Mouse (Mus musculus) hindbrain, embryonic 10.5 days (tissue): ENCODE measurements around the gene Abhd12. TPM values are rescaled to one million over a fixed set of nuclear protein-coding genes. Genes with fewer than 3 reads are reported as not detected.
"Not testable (repeated sequence)": the region's sequence is repeated elsewhere in the genome, so short reads cannot be mapped to it uniquely, and the experiment has no call there.

Experiments
- DNase-seq: peaks from one replicate; pipeline ENCODE4 v3.0.0-alpha.2; 2017; ENCODE audit warnings: low spot score
- H3K27ac ChIP-seq: fragments of 300-500 bp; sonication (generic); 2 replicates; pipeline ENCODE4 v1.5.1; 2016; ENCODE audit warnings: mild to moderate bottlenecking, moderate library complexity
- H3K27me3 ChIP-seq: fragments of 300-500 bp; sonication (generic); 2 replicates; pipeline ENCODE4 v1.6.1; 2016; ENCODE audit warnings: mild to moderate bottlenecking; ENCODE audit not compliant: poor library complexity, insufficient read depth, severe bottlenecking
- H3K36me3 ChIP-seq: fragments of 300-500 bp; sonication (generic); 2 replicates; pipeline ENCODE4 v1.6.1; 2016; ENCODE audit warnings: mild to moderate bottlenecking, moderate library complexity
- H3K4me1 ChIP-seq: fragments of 300-500 bp; sonication (generic); replicated peaks from 2 replicates; pipeline ENCODE4 v1.6.1; 2016; ENCODE audit warnings: mild to moderate bottlenecking
- H3K4me3 ChIP-seq: fragments of 300-500 bp; sonication (generic); 2 replicates; pipeline ENCODE4 v1.5.1; 2016; ENCODE audit warnings: mild to moderate bottlenecking, moderate library complexity
- H3K9me3 ChIP-seq: fragments of 300-500 bp; sonication (generic); 2 replicates; pipeline ENCODE4 v1.6.1; 2016; ENCODE audit warnings: mild to moderate bottlenecking, moderate library complexity
- WGBS: fragments of 180-500 bp; shearing (Covaris S2); methylation state at CpG from one replicate; pipeline ENCODE4 v1.1.7; 2016; 5-methylcytosine and 5-hydroxymethylcytosine counted together
- polyA plus RNA-seq: library from polyadenylated mRNA; unstranded; fragments of >200 nt; fragmentation: Nextera tagmentation; extraction: Ambion mirVana; gene quantifications from 2 replicates; pipeline ENCODE4 v1.2.1, GENCODE M21; 2016

The Abhd12 gene
- polyA plus RNA-seq, 1 experiment from 2014 or later: 55.4 TPM

DNA sequence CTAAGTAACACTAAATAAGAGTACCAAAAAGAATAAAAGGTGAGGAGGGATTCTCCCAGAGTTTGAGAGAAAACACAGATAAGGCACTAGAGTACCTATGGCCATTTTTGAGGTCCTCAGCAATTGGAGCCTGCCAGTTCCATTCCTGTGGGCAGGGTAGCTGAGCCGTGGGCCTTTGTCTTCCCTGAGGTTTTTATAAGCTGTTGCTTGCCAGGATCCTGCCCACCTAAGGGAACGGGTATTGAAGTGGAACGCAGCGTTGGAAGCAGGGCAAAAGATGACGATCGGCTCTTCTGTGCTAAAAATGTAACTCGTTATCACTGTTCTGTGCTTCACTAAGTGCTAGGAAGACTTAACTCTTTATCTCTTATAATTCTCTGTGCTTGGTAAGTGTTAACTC is 19.0 kb upstream of the Abhd12 start:
- Histone ChIP-seq H3K27me3 (no peaks in the 10 kb centered on the region), H3K36me3 (peaks cover 69% of the 10 kb centered on the region), H3K4me1 (no peaks in the 10 kb centered on the region), H3K9me3 (no peaks in the 10 kb centered on the region), H3K27ac (no peak overlapping the region), H3K4me3 (no peak overlapping the region)
- DNase-seq: no peak
- WGBS: 88% methylated on average over 7 of the region's 7 CpGs

DNA sequence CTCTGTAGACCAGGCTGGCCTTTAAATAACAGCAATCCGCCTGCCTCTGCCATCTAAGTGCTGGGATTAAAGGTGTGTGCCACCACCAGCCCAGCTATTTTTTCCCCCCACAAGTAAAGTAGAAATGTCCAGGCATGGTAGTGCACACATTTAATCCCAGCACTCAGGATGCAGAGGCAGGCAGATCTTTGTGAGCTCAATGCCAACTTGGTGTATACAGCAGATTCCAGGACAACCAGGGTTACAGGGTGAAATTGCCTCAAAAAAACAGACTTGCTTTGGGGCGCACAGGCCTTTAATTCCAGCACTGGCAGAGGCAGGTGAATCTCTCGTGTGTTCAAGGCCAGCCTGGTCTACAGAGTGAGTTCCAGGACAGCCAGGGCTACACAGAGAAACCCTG is 18.5 kb upstream of the Abhd12 start:
- Histone ChIP-seq H3K36me3 (peaks cover 69% of the 10 kb centered on the region), H3K4me1 (no peaks in the 10 kb centered on the region), H3K4me3 (no peak overlapping the region), H3K27ac (no peak overlapping the region), H3K27me3 (no peaks in the 10 kb centered on the region), H3K9me3 (no peaks in the 10 kb centered on the region)
- 87% methylated on average over 3 of the region's 3 CpGs for whole genome bisulfite sequencing
- DNase-seq: no peak

GRCm38 (mm10) chr2:150922165-150922564 is 17.6 kb upstream of the Abhd12 start:
- peaks cover 69% of the 10 kb centered on the region for H3K36me3 ChIP-seq
- no peak overlapping the region for H3K4me3 ChIP-seq
- no peaks in the 10 kb centered on the region for H3K9me3 ChIP-seq
- H3K27me3 ChIP-seq: no peaks in the 10 kb centered on the region
- WGBS: 96% methylated on average over 4 of the region's 4 CpGs
- no peaks in the 10 kb centered on the region for H3K4me1 ChIP-seq
- H3K27ac ChIP-seq: no peak overlapping the region
- DNase-seq: no peak

DNA sequence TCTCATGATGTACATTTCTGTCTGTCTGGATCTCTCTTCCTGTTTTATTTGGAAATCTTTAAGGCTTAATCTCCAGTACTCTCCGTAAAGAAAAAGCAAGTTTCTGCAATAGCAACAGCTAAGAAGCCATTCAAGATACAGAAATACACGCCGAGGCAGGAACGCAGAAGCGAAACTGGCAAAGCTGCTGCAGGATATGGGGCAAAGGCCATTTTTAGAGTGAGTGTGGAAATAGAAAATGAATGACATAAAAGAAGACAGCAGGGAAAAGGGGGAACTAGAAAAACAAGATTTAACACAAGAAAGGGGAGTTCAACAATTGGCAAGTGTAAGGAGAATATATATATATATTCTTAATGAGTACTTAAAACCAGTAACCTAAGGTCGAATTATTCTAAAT is 17.2 kb upstream of the Abhd12 start:
- no peak for DNase-seq
- Histone ChIP-seq H3K9me3 (no peaks in the 10 kb centered on the region), H3K27ac (no peak overlapping the region), H3K4me1 (no peaks in the 10 kb centered on the region), H3K36me3 (peaks cover 69% of the 10 kb centered on the region), H3K27me3 (no peaks in the 10 kb centered on the region), H3K4me3 (no peak overlapping the region)
- 93% methylated on average over 6 of the region's 6 CpGs for WGBS

GRCm38 (mm10) chr2:150920543-150920942 is 16.0 kb upstream of the Abhd12 start:
- DNase-seq: no peak
- no peak overlapping the region for H3K4me3 ChIP-seq
- H3K9me3 ChIP-seq: no peaks in the 10 kb centered on the region
- peaks cover 68% of the 10 kb centered on the region for H3K36me3 ChIP-seq
- H3K27ac ChIP-seq: no peak overlapping the region
- WGBS: 97% methylated on average over 3 of the region's 3 CpGs
- no peaks in the 10 kb centered on the region for H3K4me1 ChIP-seq
- no peaks in the 10 kb centered on the region for H3K27me3 ChIP-seq

DNA sequence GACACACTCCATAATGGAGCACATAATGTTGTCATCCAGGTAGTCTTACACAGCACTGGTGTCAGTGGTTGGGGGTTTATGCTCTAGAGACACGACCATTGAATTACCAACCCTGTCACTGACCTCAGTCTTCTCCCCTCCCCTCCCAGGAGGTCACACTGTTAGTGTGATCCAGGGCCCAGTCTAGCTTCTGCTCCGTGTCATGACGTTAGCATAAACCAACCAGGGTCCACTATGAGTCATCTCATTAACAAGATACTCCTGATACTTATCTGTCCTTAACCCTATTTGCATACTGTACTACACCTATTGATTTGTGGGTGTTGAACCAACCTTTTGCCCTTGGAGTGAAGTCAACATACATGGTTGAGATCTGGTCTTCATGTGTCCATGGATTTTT is 14.2 kb upstream of the Abhd12 start:
- 92% methylated on average over 3 of the region's 3 CpGs for WGBS

DNA sequence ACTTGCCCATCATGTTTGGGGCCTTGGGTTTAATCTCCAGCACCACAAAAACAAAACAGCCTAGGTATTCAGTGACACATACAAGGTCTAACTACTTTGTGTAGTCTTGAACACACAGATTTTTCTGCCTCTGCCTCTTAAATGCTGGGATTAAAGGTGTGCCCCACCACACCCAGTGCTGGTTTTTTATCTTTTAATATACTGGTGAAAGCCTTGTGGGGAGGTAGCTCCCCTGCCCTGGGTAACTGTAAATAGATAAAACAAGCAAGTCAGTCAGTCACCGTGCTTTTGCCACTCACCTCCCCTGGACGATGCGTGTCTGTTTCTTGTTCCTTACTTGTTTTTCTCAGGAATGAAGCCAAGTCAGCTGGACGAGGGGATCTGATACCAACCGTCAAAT is 11.2 kb upstream of the Abhd12 start:
- peaks cover 65% of the 10 kb centered on the region for H3K36me3 ChIP-seq
- no peak overlapping the region for H3K4me3 ChIP-seq
- no peaks in the 10 kb centered on the region for H3K27me3 ChIP-seq
- no peaks in the 10 kb centered on the region for H3K9me3 ChIP-seq
- H3K4me1 ChIP-seq: no peaks in the 10 kb centered on the region
- no peak for DNase-seq
- 90% methylated on average over 5 of the region's 5 CpGs for WGBS
- no peak overlapping the region for H3K27ac ChIP-seq

More for the DNA sequence above, 14.2 kb upstream of the Abhd12 start:
- Histone ChIP-seq H3K9me3 (no peaks in the 10 kb centered on the region), H3K4me3 (no peak overlapping the region), H3K4me1 (no peaks in the 10 kb centered on the region), H3K27ac (no peak overlapping the region), H3K27me3 (no peaks in the 10 kb centered on the region), H3K36me3 (peaks cover 70% of the 10 kb centered on the region)
- no peak for DNase-seq

DNA sequence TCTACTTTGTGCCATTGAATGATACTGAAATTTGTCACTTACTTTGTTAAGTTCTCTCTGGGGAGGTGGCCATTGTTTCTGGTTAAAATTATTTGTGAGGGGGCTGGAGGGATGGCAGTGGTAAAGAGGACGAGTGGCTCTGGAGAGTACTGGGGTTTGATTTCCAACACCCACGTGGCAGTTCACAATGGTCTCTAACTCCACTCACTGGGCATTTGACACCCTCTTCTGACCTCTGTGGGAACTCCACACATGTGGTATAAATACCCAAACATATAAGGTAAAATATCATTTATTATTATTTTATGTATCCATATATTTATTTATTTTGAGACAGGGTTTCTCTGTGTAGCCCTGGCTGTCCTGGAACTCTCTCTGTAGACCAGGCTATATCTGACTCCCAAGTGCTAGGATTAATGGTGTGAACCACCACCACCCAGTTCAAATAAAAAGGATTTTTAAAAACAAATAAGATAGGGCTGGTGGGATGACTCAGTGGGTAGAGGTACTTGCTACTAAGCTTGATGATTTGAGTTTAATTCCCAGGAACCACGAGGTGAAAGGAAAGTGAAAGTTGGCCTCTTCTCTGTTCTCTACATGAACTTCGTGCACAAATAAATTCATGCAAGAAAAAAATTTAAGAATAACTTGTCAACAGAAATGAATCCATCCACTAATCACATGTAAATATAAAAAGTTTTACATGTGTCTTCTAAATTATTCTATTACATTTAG is 10.4 kb upstream of the Abhd12 start:
- H3K27me3 ChIP-seq: no peaks in the 10 kb centered on the region
- 86% methylated on average over 4 of the region's 4 CpGs for WGBS
- peaks cover 59% of the 10 kb centered on the region for H3K36me3 ChIP-seq
- no peak overlapping the region for H3K27ac ChIP-seq
- H3K4me3 ChIP-seq: no peak overlapping the region
- no peak for DNase-seq
- no peaks in the 10 kb centered on the region for H3K9me3 ChIP-seq
- H3K4me1 ChIP-seq: peaks cover 6% of the 10 kb centered on the region

DNA sequence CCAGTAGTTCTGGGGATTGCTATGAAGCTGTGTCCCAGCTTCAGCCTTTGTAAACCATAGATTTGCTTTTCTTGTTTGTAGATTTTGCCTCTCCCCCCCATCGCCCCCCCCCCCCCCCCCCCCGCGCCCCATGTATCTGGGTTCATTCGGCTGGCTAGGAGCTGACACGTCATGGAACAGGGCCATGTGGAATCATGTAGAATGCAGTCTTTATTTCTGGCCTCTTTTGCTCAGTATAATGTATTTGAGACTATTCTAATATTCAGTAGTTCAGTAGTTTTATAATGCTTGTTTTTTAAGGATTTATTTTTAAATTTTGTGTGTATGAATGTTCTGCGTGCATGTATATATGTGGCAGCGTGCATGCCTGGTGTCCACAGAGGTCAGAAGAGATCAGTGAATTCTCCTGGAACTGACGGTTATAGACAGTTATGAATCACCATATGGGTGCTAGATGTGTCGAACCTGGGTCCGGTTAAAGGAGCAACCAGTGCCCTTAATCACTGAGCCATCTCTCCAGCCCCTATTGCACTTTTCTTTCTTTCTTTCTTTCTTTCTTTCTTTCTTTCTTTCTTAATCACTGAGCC is 5.8 kb upstream of the Abhd12 start:
- Histone ChIP-seq H3K4me3 (peak overlapping the region; percentile 66), H3K4me1 (peaks cover 6% of the 10 kb centered on the region), H3K36me3 (peaks cover 23% of the 10 kb centered on the region), H3K9me3 (no peaks in the 10 kb centered on the region), H3K27me3 (no peaks in the 10 kb centered on the region), H3K27ac (peak overlapping the region; percentile 98)
- DNase-seq: no peak
- WGBS: 41% methylated on average over 10 of the region's 10 CpGs

GRCm38 (mm10) chr2:150909429-150910039 is 5.0 kb upstream of the Abhd12 start:
- H3K4me3 ChIP-seq: peak overlapping the region; percentile 66
- H3K27ac ChIP-seq: peak overlapping the region; percentile 98
- peaks cover 6% of the 10 kb centered on the region for H3K4me1 ChIP-seq
- peak; percentile 95 for DNase-seq
- WGBS: under 1% methylated on average over 35 of the region's 35 CpGs
- H3K27me3 ChIP-seq: no peaks in the 10 kb centered on the region
- H3K36me3 ChIP-seq: peaks cover 14% of the 10 kb centered on the region; the same call in 1 of the 2 replicates
- no peaks in the 10 kb centered on the region for H3K9me3 ChIP-seq

GRCm38 (mm10) chr2:150908881-150909280 is 4.3 kb upstream of the Abhd12 start:
- DNase-seq, H3K9me3 ChIP-seq, H3K27me3 ChIP-seq, H3K4me1 ChIP-seq: not testable (repeated sequence)
- H3K36me3 ChIP-seq: peaks cover 10% of the 10 kb centered on the region; the same call in 1 of the 2 replicates
- peak overlapping the region; percentile 66 for H3K4me3 ChIP-seq
- 55% methylated on average over 6 of the region's 6 CpGs for WGBS
- peak overlapping the region; percentile 98 for H3K27ac ChIP-seq

DNA sequence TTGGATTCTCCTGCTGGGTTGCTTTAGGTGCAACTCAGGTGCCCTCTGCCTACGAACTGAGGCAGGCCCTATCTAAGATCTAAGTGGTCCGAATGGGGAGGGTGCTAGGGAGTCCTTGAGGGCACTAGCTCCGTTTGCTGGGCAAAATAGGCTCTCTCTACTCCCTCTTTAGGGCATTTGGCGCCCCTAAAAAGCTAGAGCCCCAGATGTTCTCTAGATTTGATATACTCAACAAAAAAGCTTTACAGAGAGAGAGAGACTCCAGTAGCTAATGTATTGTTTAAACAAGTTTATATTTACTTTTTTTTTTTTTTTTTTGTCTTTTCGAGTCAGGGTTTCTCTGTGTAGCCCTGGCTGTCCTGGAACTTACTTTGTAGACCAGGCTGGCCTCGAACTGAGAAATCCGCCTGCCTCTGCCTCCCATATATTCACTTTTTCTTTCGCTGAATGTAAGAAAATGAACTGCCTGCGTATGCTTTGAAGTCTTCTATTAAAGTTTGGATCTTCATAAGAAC is 452 bp upstream of the Abhd12 start, which contains the start of gene Gins1:
TSS of gene Gins1 (plus strand) at position 465 of the 515 bp plus-strand sequence.
- Histone ChIP-seq H3K4me3 (peak within 1 kb of the TSS; percentile 91), H3K36me3 (peaks cover 6% of the 10 kb centered on the region), H3K27ac (peak within 1 kb of the TSS; percentile 93), H3K4me1 (peaks cover 21% of the 10 kb centered on the region), H3K27me3 (no peaks in the 10 kb centered on the region), H3K9me3 (no peaks in the 10 kb centered on the region)
- WGBS: 42% methylated on average over 9 of the region's 9 CpGs
- DNase-seq: no peak

DNA sequence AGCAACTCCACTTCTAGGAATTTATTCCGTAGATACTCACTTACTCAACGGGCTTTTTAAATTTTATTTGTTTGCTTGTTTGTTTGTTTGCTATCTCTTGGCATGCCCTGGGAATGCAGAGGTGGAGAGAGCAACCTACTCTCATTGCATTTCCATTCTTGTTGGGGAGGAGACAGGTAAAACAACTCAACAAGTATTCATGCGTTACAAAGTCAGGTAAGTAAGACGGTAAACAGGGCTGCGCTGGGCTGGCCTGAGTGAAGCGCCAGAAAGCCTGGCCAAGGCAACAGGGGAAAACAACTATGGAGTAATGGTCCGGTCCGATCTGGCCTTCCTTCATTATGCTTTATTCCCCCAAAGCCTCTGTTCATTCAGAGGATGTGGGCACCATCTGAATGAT is 2.2 kb downstream of the Abhd12 start:
- H3K4me3 ChIP-seq: no peak overlapping the region
- WGBS: 86% methylated on average over 8 of the region's 8 CpGs
- peaks cover 21% of the 10 kb centered on the region for H3K4me1 ChIP-seq
- DNase-seq: no peak
- H3K36me3 ChIP-seq: peaks cover 7% of the 10 kb centered on the region
- no peaks in the 10 kb centered on the region for H3K9me3 ChIP-seq
- no peaks in the 10 kb centered on the region for H3K27me3 ChIP-seq
- no peak overlapping the region for H3K27ac ChIP-seq
